Mouse (Mus musculus): ENCODE measurements around the gene Lsp1. TPM values are rescaled to one million over a fixed set of nuclear protein-coding genes. Genes with fewer than 3 reads are reported as not detected.

Gene Lsp1
- polyA plus RNA-seq, 1 experiment from 2014 or later: 61.8 TPM

- no peak for TF ChIP-seq CTCF (IDR thresholded peaks at IDR 0.05; ENCODE audit: low read depth)
- no peak overlapping the region for H3K4me2 ChIP-seq (replicated peaks; ENCODE audit: low read depth)
- no peaks in the 10 kb centered on the region for H3K9me3 ChIP-seq (ENCODE audit: control insufficient read depth)
- H3K9ac ChIP-seq (ENCODE audit: low read depth, low read length): no peak overlapping the region
- whole genome bisulfite sequencing: 70% methylated on average over 5 of the region's 5 CpGs
- no peaks in the 10 kb centered on the region for H3K27me3 ChIP-seq (replicated peaks; ENCODE audit: control insufficient read depth, insufficient read depth, low read length)
- H3K27ac ChIP-seq (ENCODE audit: low read depth, low read length): peak overlapping the region; percentile 46; the same call in 1 of the 2 replicates
- no peak overlapping the region for H3K4me3 ChIP-seq (ENCODE audit: low read depth, low read length)
- H3K36me3 ChIP-seq (ENCODE audit: control insufficient read depth, insufficient read depth): no peaks in the 10 kb centered on the region
- no peaks in the 10 kb centered on the region for H3K4me1 ChIP-seq (replicated peaks; ENCODE audit: control insufficient read depth, insufficient read depth, low read length)
- no peak for ATAC-seq
Observed at GRCm38 (mm10) chr7:142458676-142459298, 1.8 kb upstream of the Lsp1 start.

- Histone ChIP-seq H3K27me3 (replicated peaks; ENCODE audit: control insufficient read depth, insufficient read depth, low read length) (no peaks in the 10 kb centered on the region), H3K4me2 (replicated peaks; ENCODE audit: low read depth) (no peak overlapping the region), H3K4me1 (replicated peaks; ENCODE audit: control insufficient read depth, insufficient read depth, low read length) (no peaks in the 10 kb centered on the region), H3K36me3 (ENCODE audit: control insufficient read depth, insufficient read depth) (no peaks in the 10 kb centered on the region), H3K27ac (ENCODE audit: low read depth, low read length) (no peak overlapping the region; the same call in 1 of the 2 replicates), H3K4me3 (ENCODE audit: low read depth, low read length) (no peak overlapping the region), H3K9me3 (ENCODE audit: control insufficient read depth) (no peaks in the 10 kb centered on the region), H3K9ac (ENCODE audit: low read depth, low read length) (no peak overlapping the region)
- no peak for TF ChIP-seq CTCF (IDR thresholded peaks at IDR 0.05; ENCODE audit: low read depth)
- 59% methylated on average over 2 of the region's 2 CpGs for WGBS
- ATAC-seq: no peak
Observed at GRCm38 (mm10) chr7:142459299-142459691, 1.3 kb upstream of the Lsp1 start.

GRCm38 (mm10) chr7:142461446-142461845 lies 837 bp downstream of the Lsp1 start:
- Histone ChIP-seq H3K36me3 (ENCODE audit: control insufficient read depth, insufficient read depth) (no peaks in the 10 kb centered on the region), H3K4me1 (replicated peaks; ENCODE audit: control insufficient read depth, insufficient read depth, low read length) (no peaks in the 10 kb centered on the region), H3K9me3 (ENCODE audit: control insufficient read depth) (no peaks in the 10 kb centered on the region), H3K9ac (ENCODE audit: low read depth, low read length) (no peak overlapping the region), H3K27ac (ENCODE audit: low read depth, low read length) (no peak overlapping the region), H3K4me3 (ENCODE audit: low read depth, low read length) (no peak overlapping the region), H3K4me2 (replicated peaks; ENCODE audit: low read depth) (no peak overlapping the region), H3K27me3 (replicated peaks; ENCODE audit: control insufficient read depth, insufficient read depth, low read length) (no peaks in the 10 kb centered on the region)
- WGBS: 90% methylated on average over 2 of the region's 2 CpGs
- ATAC-seq: no peak
- TF ChIP-seq CTCF (IDR thresholded peaks at IDR 0.05; ENCODE audit: low read depth): no peak

- H3K9me3 ChIP-seq (ENCODE audit: control insufficient read depth): no peaks in the 10 kb centered on the region
- no peaks in the 10 kb centered on the region for H3K36me3 ChIP-seq (ENCODE audit: control insufficient read depth, insufficient read depth)
- no peak overlapping the region for H3K4me2 ChIP-seq (replicated peaks; ENCODE audit: low read depth)
- no peak overlapping the region for H3K9ac ChIP-seq (ENCODE audit: low read depth, low read length)
- ATAC-seq: no peak
- WGBS: 79% methylated on average over 6 of the region's 6 CpGs
- H3K4me3 ChIP-seq (ENCODE audit: low read depth, low read length): no peak overlapping the region
- H3K4me1 ChIP-seq (replicated peaks; ENCODE audit: control insufficient read depth, insufficient read depth, low read length): no peaks in the 10 kb centered on the region
- H3K27me3 ChIP-seq (replicated peaks; ENCODE audit: control insufficient read depth, insufficient read depth, low read length): no peaks in the 10 kb centered on the region
- no peak overlapping the region for H3K27ac ChIP-seq (ENCODE audit: low read depth, low read length)
- no peak for TF ChIP-seq CTCF (IDR thresholded peaks at IDR 0.05; ENCODE audit: low read depth)
Observed at GRCm38 (mm10) chr7:142462190-142462589, 1.6 kb downstream of the Lsp1 start.

- Histone ChIP-seq H3K4me3 (ENCODE audit: low read depth, low read length) (no peak overlapping the region), H3K27ac (ENCODE audit: low read depth, low read length) (no peak overlapping the region), H3K9ac (ENCODE audit: low read depth, low read length) (no peak overlapping the region), H3K4me1 (replicated peaks; ENCODE audit: control insufficient read depth, insufficient read depth, low read length) (no peaks in the 10 kb centered on the region), H3K27me3 (replicated peaks; ENCODE audit: control insufficient read depth, insufficient read depth, low read length) (no peaks in the 10 kb centered on the region), H3K36me3 (ENCODE audit: control insufficient read depth, insufficient read depth) (no peaks in the 10 kb centered on the region), H3K4me2 (replicated peaks; ENCODE audit: low read depth) (no peak overlapping the region), H3K9me3 (ENCODE audit: control insufficient read depth) (no peaks in the 10 kb centered on the region)
- WGBS: 53% methylated on average over 4 of the region's 4 CpGs
- no peak for ATAC-seq
- TF ChIP-seq CTCF (IDR thresholded peaks at IDR 0.05; ENCODE audit: low read depth): no peak
Observed at GRCm38 (mm10) chr7:142462594-142463078, 2.0 kb downstream of the Lsp1 start.

- TF ChIP-seq CTCF (IDR thresholded peaks at IDR 0.05; ENCODE audit: low read depth): no peak
- no peak overlapping the region for H3K4me2 ChIP-seq (replicated peaks; ENCODE audit: low read depth)
- H3K36me3 ChIP-seq (ENCODE audit: control insufficient read depth, insufficient read depth): no peaks in the 10 kb centered on the region
- no peaks in the 10 kb centered on the region for H3K27me3 ChIP-seq (replicated peaks; ENCODE audit: control insufficient read depth, insufficient read depth, low read length)
- H3K4me3 ChIP-seq (ENCODE audit: low read depth, low read length): no peak overlapping the region
- WGBS: 68% methylated on average over 7 of the region's 7 CpGs
- H3K9me3 ChIP-seq (ENCODE audit: control insufficient read depth): no peaks in the 10 kb centered on the region
- H3K9ac ChIP-seq (ENCODE audit: low read depth, low read length): no peak overlapping the region
- no peaks in the 10 kb centered on the region for H3K4me1 ChIP-seq (replicated peaks; ENCODE audit: control insufficient read depth, insufficient read depth, low read length)
- ATAC-seq: no peak
- peak overlapping the region; percentile 23 for H3K27ac ChIP-seq (ENCODE audit: low read depth, low read length)
Observed at GRCm38 (mm10) chr7:142470171-142470691, 9.6 kb downstream of the Lsp1 start.
